Mouse (Mus musculus) hindbrain, embryonic 16.5 days (tissue): ENCODE data around the gene Nr2f2. TPM values are rescaled to one million over a fixed set of nuclear protein-coding genes. Genes with fewer than 3 reads are reported as not detected.

Source experiments
- ATAC-seq: fragments of 200-750 bp; cut with Nextera tagmentation; 2 replicates; pipeline ENCODE4 v1.8.0; 2017; ENCODE audit warnings: moderate TSS enrichment, moderate library complexity
- H3K27ac ChIP-seq: fragments of 300-500 bp; sonication (generic); 2 replicates; pipeline ENCODE4 v1.5.1; 2014; ENCODE audit warnings: low read depth, mild to moderate bottlenecking, control low read depth, low read length, moderate library complexity
- H3K27me3 ChIP-seq: fragments of 300-500 bp; sonication (generic); replicated peaks from 2 replicates; pipeline ENCODE4 v1.6.1; 2014; ENCODE audit warnings: low read length; ENCODE audit not compliant: control insufficient read depth, insufficient read depth
- H3K36me3 ChIP-seq: fragments of 300-500 bp; sonication (generic); 2 replicates; pipeline ENCODE4 v1.6.1; 2014; ENCODE audit warnings: mild to moderate bottlenecking, low read length, moderate library complexity, mixed read lengths; ENCODE audit not compliant: control insufficient read depth, insufficient read depth
- H3K4me1 ChIP-seq: fragments of 300-500 bp; sonication (generic); 2 replicates; pipeline ENCODE4 v1.6.1; 2014; ENCODE audit warnings: low read depth, low read length; ENCODE audit not compliant: control insufficient read depth, insufficient read depth
- H3K4me2 ChIP-seq: fragments of 300-500 bp; sonication (generic); 2 replicates; pipeline ENCODE4 v1.6.1; 2014; ENCODE audit warnings: mild to moderate bottlenecking, low read length, control low read depth, moderate library complexity
- H3K4me3 ChIP-seq: fragments of 300-500 bp; sonication (generic); 2 replicates; pipeline ENCODE4 v1.5.1; 2014; ENCODE audit warnings: mild to moderate bottlenecking, low read length, control low read depth, moderate library complexity
- H3K9ac ChIP-seq: fragments of 300-500 bp; sonication (generic); 2 replicates; pipeline ENCODE4 v1.6.1; 2014; ENCODE audit warnings: low read depth, mild to moderate bottlenecking, control low read depth, low read length, moderate library complexity
- H3K9me3 ChIP-seq: fragments of 300-500 bp; sonication (generic); 2 replicates; pipeline ENCODE4 v1.6.1; 2014; ENCODE audit warnings: mild to moderate bottlenecking, low read length, moderate library complexity; ENCODE audit not compliant: control insufficient read depth
- WGBS: fragments of 180-500 bp; shearing (Covaris S2); extraction: QIAGEN DNeasy Blood & Tissue Kit; methylation state at CpG from one replicate; pipeline ENCODE4 v1.1.7; 2014; 5-methylcytosine and 5-hydroxymethylcytosine counted together
- polyA plus RNA-seq: library from polyadenylated mRNA; unstranded; fragments of >200 nt; fragmentation: Nextera tagmentation; extraction: Ambion mirVana; gene quantifications from 2 replicates; pipeline ENCODE4 v1.2.1, GENCODE M21; 2015

Nr2f2 gene
- polyA plus RNA-seq, 1 experiment from 2014 or later, result 63.1 TPM

DNA sequence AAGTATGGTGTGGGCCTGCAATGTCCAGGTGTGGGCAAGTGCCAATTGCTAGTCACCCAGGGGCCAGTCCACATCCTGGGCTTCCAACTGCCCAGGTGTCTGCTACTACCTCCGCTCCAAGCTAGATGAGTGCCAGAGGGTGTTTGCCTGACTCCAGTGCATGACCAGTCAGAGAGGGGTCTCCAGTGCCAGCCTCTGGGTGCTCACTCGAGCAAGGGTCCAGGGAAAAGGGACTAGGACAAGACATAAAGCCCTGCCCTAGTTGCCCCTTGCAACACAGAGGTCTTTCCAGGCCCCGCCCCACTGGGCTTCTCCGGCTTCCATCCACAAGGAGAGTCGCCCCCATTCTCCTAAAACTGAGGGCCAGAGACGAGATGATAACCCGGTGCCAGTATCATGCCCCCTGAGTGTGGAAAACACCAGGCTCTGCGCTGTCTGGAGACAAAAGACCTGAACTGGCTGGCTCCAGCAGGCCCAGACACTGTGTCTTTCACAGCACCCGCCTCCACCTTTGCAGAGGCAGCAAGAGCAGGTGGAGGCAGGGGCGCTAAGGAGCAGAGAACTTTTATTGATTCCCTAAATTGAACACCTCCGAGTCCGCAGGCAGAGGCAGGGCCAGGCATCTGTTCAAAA, 26.4 kb downstream of the Nr2f2 start:
- no peak overlapping the region for H3K4me2 ChIP-seq
- no peak overlapping the region for H3K27ac ChIP-seq
- no peak overlapping the region for H3K4me3 ChIP-seq
- no peaks in the 10 kb centered on the region for H3K9me3 ChIP-seq
- no peak for ATAC-seq
- H3K9ac ChIP-seq, result no peak overlapping the region
- H3K27me3 ChIP-seq, result peaks cover 29% of the 10 kb centered on the region
- H3K36me3 ChIP-seq, result no peaks in the 10 kb centered on the region
- WGBS, result 30% methylated on average over 12 of the region's 12 CpGs
- H3K4me1 ChIP-seq, result peaks cover 8% of the 10 kb centered on the region

DNA sequence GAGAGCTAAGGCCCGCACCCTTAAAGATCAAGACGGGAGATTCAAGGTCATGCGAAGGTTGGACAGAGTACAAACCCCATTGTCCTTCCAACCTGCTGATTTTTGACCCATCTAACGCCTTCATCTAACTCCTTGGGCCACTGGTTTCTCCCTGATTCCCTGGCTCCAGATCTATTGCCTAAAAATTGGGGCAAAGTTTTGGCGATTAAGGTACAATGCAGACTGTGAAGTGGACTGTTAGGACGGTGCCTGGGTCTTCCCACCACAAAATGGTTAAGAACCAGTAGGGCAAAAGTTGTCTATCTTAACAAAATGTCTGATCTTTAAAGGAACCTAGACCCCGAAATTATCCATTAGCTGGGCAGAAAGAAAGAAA, 28.3 kb downstream of the Nr2f2 start:
- H3K4me1 ChIP-seq, result peaks cover 7% of the 10 kb centered on the region
- H3K4me2 ChIP-seq, result peak overlapping the region; percentile 54; the same call in 1 of the 2 replicates
- H3K27me3 ChIP-seq, result peaks cover 27% of the 10 kb centered on the region
- 19% methylated on average over 7 of the region's 7 CpGs for WGBS
- no peaks in the 10 kb centered on the region for H3K36me3 ChIP-seq
- no peak overlapping the region for H3K4me3 ChIP-seq
- no peak overlapping the region for H3K9ac ChIP-seq
- H3K27ac ChIP-seq, result no peak overlapping the region
- no peak for ATAC-seq
- no peaks in the 10 kb centered on the region for H3K9me3 ChIP-seq

DNA sequence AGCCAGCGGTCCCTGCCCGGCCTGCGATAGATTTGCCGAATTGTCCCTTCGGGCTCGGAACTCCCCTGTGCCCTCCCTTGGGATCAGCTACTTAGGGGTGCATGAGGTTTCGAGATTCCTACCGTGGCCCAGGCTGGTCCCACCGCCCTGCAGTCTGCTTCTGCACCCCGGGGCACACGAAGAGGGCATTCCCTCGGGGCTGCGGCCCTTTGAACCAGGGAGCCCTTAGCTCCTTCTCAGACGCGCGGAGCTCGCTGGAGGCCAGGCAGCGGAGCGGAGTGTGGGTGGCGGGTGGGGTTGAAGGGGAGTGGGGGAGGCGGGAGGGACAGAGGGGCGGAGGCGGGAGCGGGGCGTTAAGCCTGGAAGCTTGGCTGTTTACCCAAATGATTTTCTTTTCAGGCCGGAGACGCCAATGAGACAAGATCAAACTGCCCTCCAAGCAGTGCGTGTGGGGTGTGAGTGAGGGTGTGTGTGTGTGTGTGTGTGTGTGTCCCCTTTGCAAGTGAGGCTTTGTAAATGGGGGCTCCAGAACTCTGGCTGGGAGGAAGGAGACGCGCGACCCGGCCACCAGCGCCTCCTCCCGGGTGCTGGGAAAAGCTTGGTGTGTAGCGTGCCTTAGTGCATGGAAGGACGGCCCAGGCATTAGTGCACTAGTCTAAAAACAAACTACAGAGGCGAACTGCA, 28.8 kb downstream of the Nr2f2 start:
- Histone ChIP-seq H3K9me3 (no peaks in the 10 kb centered on the region), H3K4me2 (peak overlapping the region; percentile 54), H3K36me3 (no peaks in the 10 kb centered on the region), H3K4me3 (peak overlapping the region; percentile 34), H3K9ac (peak overlapping the region; percentile 60), H3K27me3 (peaks cover 31% of the 10 kb centered on the region), H3K4me1 (peaks cover 7% of the 10 kb centered on the region), H3K27ac (peak overlapping the region; percentile 65; the same call in 1 of the 2 replicates)
- peak; percentile 67 for ATAC-seq
- 6% methylated on average over 36 of the region's 37 CpGs for WGBS

DNA sequence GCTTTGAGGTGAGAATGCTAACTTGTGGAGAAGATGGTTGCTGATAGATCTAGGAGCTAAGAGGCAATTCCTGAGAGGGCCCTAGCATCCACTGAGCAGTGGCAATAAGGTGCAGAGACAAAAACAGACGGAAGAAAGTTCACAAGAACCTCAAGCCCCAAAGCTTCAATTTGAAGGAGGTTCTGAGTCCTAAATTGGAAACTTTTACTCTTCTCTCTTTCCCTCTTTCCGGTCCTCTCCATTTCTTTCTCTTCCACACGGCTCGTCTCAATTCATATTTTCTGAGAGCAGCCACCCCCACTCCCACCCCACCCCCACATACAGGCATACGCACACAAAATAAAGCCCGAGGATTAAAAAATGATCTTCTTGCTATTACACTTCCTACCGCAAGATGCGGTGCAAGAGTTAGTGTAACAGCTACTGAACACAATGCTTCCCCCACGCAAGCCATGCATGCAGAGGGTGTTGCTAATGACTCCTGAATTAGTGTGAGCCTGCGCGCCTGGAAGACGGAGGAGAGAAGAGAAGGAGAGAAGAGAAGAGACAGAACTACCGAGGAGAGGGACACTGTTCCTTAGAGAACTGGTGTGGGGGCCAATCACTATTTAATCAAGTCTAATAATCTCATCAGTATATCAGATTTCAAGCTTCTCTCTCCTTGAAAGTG, 29.8 kb downstream of the Nr2f2 start:
- Histone ChIP-seq H3K4me1 (peaks cover 7% of the 10 kb centered on the region), H3K27ac (no peak overlapping the region), H3K27me3 (peaks cover 31% of the 10 kb centered on the region), H3K9ac (no peak overlapping the region), H3K36me3 (no peaks in the 10 kb centered on the region), H3K4me3 (0 out of 2 replicates have a peak overlapping the region, but pooled peaks have one; percentile 1), H3K4me2 (peak overlapping the region; percentile 9; the same call in 1 of the 2 replicates), H3K9me3 (no peaks in the 10 kb centered on the region)
- 19% methylated on average over 13 of the region's 13 CpGs for WGBS
- no peak for ATAC-seq

GRCm38 (mm10) chr7:70336126-70336525, 30.4 kb downstream of the Nr2f2 start:
- ATAC-seq, result no peak
- H3K4me1 ChIP-seq, result peaks cover 7% of the 10 kb centered on the region

GRCm38 (mm10) chr7:70335411-70335810, 31.1 kb downstream of the Nr2f2 start:
- peak overlapping the region; percentile 9; the same call in 1 of the 2 replicates for H3K4me3 ChIP-seq
- H3K27me3 ChIP-seq, result peaks cover 34% of the 10 kb centered on the region
- no peaks in the 10 kb centered on the region for H3K36me3 ChIP-seq
- no peak overlapping the region; the same call in 1 of the 2 replicates for H3K9ac ChIP-seq
- H3K27ac ChIP-seq, result peak overlapping the region; percentile 23; the same call in 1 of the 2 replicates
- WGBS, result 9% methylated on average over 7 of the region's 7 CpGs
- ATAC-seq, result no peak
- peak overlapping the region; percentile 56; the same call in 1 of the 2 replicates for H3K4me2 ChIP-seq
- H3K9me3 ChIP-seq, result no peaks in the 10 kb centered on the region
- peaks cover 7% of the 10 kb centered on the region for H3K4me1 ChIP-seq

More at GRCm38 (mm10) chr7:70336126-70336525, 30.4 kb downstream of the Nr2f2 start:
- 39% methylated on average over 3 of the region's 3 CpGs for WGBS
- no peak overlapping the region for H3K9ac ChIP-seq
- no peaks in the 10 kb centered on the region for H3K36me3 ChIP-seq
- no peak overlapping the region for H3K4me3 ChIP-seq
- H3K27me3 ChIP-seq, result peaks cover 34% of the 10 kb centered on the region
- no peaks in the 10 kb centered on the region for H3K9me3 ChIP-seq
- H3K4me2 ChIP-seq, result peak overlapping the region; percentile 9; the same call in 1 of the 2 replicates
- H3K27ac ChIP-seq, result no peak overlapping the region

DNA sequence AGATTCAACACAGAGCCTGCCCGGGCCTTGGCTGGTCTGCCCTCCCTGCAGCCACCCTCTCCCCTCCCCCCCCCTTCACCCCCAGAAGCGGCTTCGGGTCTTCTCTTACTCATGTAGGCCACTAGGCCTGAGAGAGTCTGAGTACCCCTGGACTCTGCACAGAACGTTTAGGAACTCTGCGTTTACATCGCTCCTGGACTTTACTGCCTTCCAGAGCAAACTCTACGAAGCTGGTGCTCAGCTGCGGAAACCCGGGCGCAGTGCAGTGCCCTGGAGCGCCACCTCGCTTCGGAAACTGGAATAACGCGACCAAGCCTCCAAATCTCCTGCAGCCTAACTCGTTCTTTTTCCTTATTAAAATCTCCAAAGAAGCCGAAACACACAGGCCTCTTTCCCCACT, 31.7 kb downstream of the Nr2f2 start:
- no peaks in the 10 kb centered on the region for H3K36me3 ChIP-seq
- H3K4me3 ChIP-seq, result peak overlapping the region; percentile 21; the same call in 1 of the 2 replicates
- peaks cover 31% of the 10 kb centered on the region for H3K27me3 ChIP-seq
- H3K4me1 ChIP-seq, result peaks cover 7% of the 10 kb centered on the region
- H3K9ac ChIP-seq, result peak overlapping the region; percentile 23
- peak; percentile 54 for ATAC-seq
- H3K4me2 ChIP-seq, result peak overlapping the region; percentile 56
- WGBS, result under 1% methylated on average over 17 of the region's 17 CpGs
- peak overlapping the region; percentile 66 for H3K27ac ChIP-seq
- no peaks in the 10 kb centered on the region for H3K9me3 ChIP-seq

DNA sequence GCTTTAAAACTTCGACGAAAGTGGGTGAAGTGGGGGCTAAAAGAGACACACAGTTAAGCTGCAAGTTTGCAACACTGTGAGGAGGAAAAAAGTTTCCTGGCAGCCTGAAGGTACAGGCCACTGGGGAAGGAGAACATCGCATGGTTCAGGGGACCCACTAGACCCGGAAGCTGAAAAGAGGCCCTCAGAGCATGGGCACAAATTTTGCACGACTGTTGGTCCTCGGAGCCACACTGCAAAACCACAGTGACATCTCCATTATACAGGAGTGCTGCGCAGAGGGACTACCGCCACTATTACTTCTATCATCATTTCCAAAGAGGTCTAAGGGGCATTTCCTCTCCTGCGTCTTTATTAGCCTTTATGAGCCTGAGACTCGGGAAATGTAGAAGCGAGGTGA, 32.7 kb downstream of the Nr2f2 start:
- WGBS, result 16% methylated on average over 11 of the region's 11 CpGs
- ATAC-seq, result no peak
- H3K27me3 ChIP-seq, result peaks cover 33% of the 10 kb centered on the region
- no peaks in the 10 kb centered on the region for H3K36me3 ChIP-seq
- no peak overlapping the region for H3K4me3 ChIP-seq
- H3K4me2 ChIP-seq, result peak overlapping the region; percentile 31
- H3K9me3 ChIP-seq, result no peaks in the 10 kb centered on the region
- H3K4me1 ChIP-seq, result peaks cover 7% of the 10 kb centered on the region
- no peak overlapping the region for H3K9ac ChIP-seq
- no peak overlapping the region for H3K27ac ChIP-seq
